Mouse (Mus musculus): ENCODE results near the gene Cbln3. TPM values are rescaled to one million over a fixed set of nuclear protein-coding genes. Genes with fewer than 3 reads are reported as not detected.

Cbln3 gene
- total and polyA plus RNA-seq, 3 experiments, result 0.17 to 0.26 (median 0.24) TPM

DNA sequence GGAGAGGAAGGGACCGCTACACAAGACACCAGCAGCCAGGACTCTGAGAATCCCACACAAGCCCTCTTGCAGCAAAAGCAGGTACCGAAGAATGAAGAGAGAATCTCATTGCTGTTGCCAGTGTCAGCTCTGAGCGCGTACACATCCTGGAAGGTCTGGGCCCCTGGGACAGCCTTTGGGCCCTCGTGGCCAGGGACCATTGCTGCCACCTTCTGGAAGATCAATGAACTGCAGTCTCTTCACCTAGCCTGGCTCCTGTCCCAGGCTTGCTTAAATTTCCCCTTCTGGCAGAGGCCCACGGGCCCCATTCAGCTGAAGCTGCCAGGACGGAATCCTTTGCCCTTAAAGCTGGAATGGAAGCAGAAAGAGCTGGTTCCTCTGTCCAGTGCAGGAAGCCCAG lies 20.4 kb downstream of the Cbln3 start:
- dilution Hi-C loops (cut with MboI; ENCODE audit: extremely low pct_ligation_motif_present, extremely low pct_unique_long_range_greater_than_20kb, low sequenced_read_pairs) (no loop called here), in situ Hi-C loops (cut with MboI; ENCODE audit: low pct_ligation_motif_present, low pct_unique_long_range_greater_than_20kb, low sequenced_read_pairs) (loop anchor here (5.0 kb wide), 1 partner anchor 41 kb away; the partner anchor contains the start of gene Nfatc4)
- H3K4me2 ChIP-seq (ENCODE audit: insufficient read depth, low read depth, poor library complexity, severe bottlenecking), result no peak overlapping the region
- H3K4me3 ChIP-seq (replicated peaks in 1 of 3; ENCODE audit: low read depth in 2 of 3, low read length in 2 of 3, poor library complexity in 1 of 3), result no peak overlapping the region
- H3K27ac ChIP-seq (ENCODE audit: insufficient read depth, low read depth), result no peak overlapping the region
- H3K27me3 ChIP-seq (replicated peaks), result peaks cover 17% of the 10 kb centered on the region
- H3K79me2 ChIP-seq (replicated peaks; ENCODE audit: control insufficient read depth, extremely low read depth, insufficient read depth, poor library complexity, severe bottlenecking), result no peaks in the 10 kb centered on the region
- H3K4me1 ChIP-seq (ENCODE audit: control insufficient read depth in 1 of 2, insufficient read depth in 2 of 2), result peaks cover 10 to 21% of the 10 kb centered on the region in 2 experiments
- no peaks in the 10 kb centered on the region for H3K36me3 ChIP-seq (replicated peaks in 1 of 2; ENCODE audit: control insufficient read depth in 1 of 2, insufficient read depth in 1 of 2, low read length in 1 of 2)
- DNase-seq (ENCODE audit: extremely low read depth), result peak; percentile 84
- H3K9ac ChIP-seq (ENCODE audit: insufficient read depth, low read depth), result no peak overlapping the region
- H3K9me3 ChIP-seq (replicated peaks; ENCODE audit: low read length), result no peaks in the 10 kb centered on the region
- TF ChIP-seq NELFE (IDR thresholded peaks at IDR 0.05; ENCODE audit: low read depth, low read length) (peak; percentile 18; the same call in 1 of the 2 replicates), CHD2 (IDR thresholded peaks at IDR 0.05; ENCODE audit: low read length) (no peak), ZNF384 (IDR thresholded peaks at IDR 0.05; ENCODE audit: low read depth, low read length) (no peak), CTCF (conservative IDR thresholded peaks at IDR 0.05 in 1 of 2, IDR thresholded peaks at IDR 0.05 in 1 of 2; ENCODE audit: low read depth in 2 of 2, low read length in 2 of 2) (peak; percentile 77 to 93; a peak in 3 of 4 replicates), KAT2A (IDR thresholded peaks at IDR 0.05; ENCODE audit: insufficient replicate concordance, low read length) (no peak), USF1 (IDR thresholded peaks at IDR 0.05; ENCODE audit: low read depth, low read length) (no peak), JUND (conservative IDR thresholded peaks at IDR 0.05; ENCODE audit: low read depth, low read length) (no peak), MYC (IDR thresholded peaks at IDR 0.05; ENCODE audit: low read depth, low read length) (peak; percentile 84), E2F4 (IDR thresholded peaks at IDR 0.05; ENCODE audit: insufficient replicate concordance, low read depth, low read length) (no peak), ZKSCAN1 (IDR thresholded peaks at IDR 0.05; ENCODE audit: borderline replicate concordance, low read depth, low read length) (no peak), MAFK (IDR thresholded peaks at IDR 0.05; ENCODE audit: insufficient replicate concordance, low read length) (no peak), MXI1 (IDR thresholded peaks at IDR 0.05; ENCODE audit: low read depth, low read length) (no peak), SMC3 (IDR thresholded peaks at IDR 0.05; ENCODE audit: low read depth, low read length) (peak; percentile 87), POLR2AphosphoS2 (IDR thresholded peaks at IDR 0.05; ENCODE audit: low read depth, low read length) (no peak), HCFC1 (IDR thresholded peaks at IDR 0.05; ENCODE audit: low read depth, low read length) (no peak), IRF4 (IDR thresholded peaks at IDR 0.05; ENCODE audit: low read depth, low read length) (peak; percentile 49; the same call in 1 of the 2 replicates), MEF2A (IDR thresholded peaks at IDR 0.05; ENCODE audit: borderline replicate concordance, low read depth, low read length) (peak; percentile 23; the same call in 1 of the 2 replicates), ELF1 (IDR thresholded peaks at IDR 0.05; ENCODE audit: low read depth, low read length) (peak; percentile 36), MAX (IDR thresholded peaks at IDR 0.05; ENCODE audit: low read length) (peak; percentile 59; the same call in 1 of the 2 replicates), ZMIZ1 (IDR thresholded peaks at IDR 0.05; ENCODE audit: low read depth, low read length) (no peak), PAX5 (IDR thresholded peaks at IDR 0.05; ENCODE audit: low read length) (no peak), USF2 (conservative IDR thresholded peaks at IDR 0.05; ENCODE audit: low read depth, low read length) (no peak), EP300 (IDR thresholded peaks at IDR 0.05; ENCODE audit: low read length) (no peak), RCOR1 (conservative IDR thresholded peaks at IDR 0.05; ENCODE audit: low read depth, low read length) (no peak), MAZ (IDR thresholded peaks at IDR 0.05; ENCODE audit: low read depth, low read length) (no peak), UBTF (IDR thresholded peaks at IDR 0.05; ENCODE audit: low read depth, low read length) (no peak), SIN3A (IDR thresholded peaks at IDR 0.05; ENCODE audit: low read length) (no peak), RAD21 (IDR thresholded peaks at IDR 0.05; ENCODE audit: low read depth, low read length) (peak; percentile 84), POLR2A (IDR thresholded peaks at IDR 0.05; ENCODE audit: low read depth, low read length) (no peak), GABPA (IDR thresholded peaks at IDR 0.05; ENCODE audit: insufficient replicate concordance, low read depth, low read length) (no peak)

Measured in CH12.LX (cell line).